20 mouse cellular contexts compared by ENCODE assay signal in genomic region chr12:61925266-61925861, GRCm38 (mm10).
A peak's percentile ranks its signal among the peaks of the same experiment; 100 is the strongest.
DNase-seq lines count a peak whose midpoint lies in the region; ATAC-seq and TF ChIP-seq lines count a peak whose summit lies in the region.
"Had no signal": no experiment of that assay in that cellular context is flagged by ENCODE, and none has a peak within 500 bp of the region (broad histone marks: within the 10 kb centered on the region; RNA-seq: fewer than 3 reads in every experiment).

No protein-coding gene starts in this region.

- peak overlapping the region; percentile 31; the same call in 1 of the 2 replicates for H3K27ac ChIP-seq in forebrain, embryonic 16.5 days (ENCODE audit: low read length)
- no peak overlapping the region for H3K27ac ChIP-seq in forebrain, embryonic 13.5 days
- no peak overlapping the region for H3K27ac ChIP-seq in midbrain, postnatal 0 days (ENCODE audit: low read depth, low read length)
- H3K27ac ChIP-seq: embryonic facial prominence, embryonic 10.5 days; hindbrain, embryonic 13.5 days; neural tube, embryonic 12.5 days had no signal

- no peak overlapping the region for H3K4me2 ChIP-seq in forebrain, embryonic 16.5 days (ENCODE audit: low read length)
- no peak overlapping the region for H3K4me2 ChIP-seq in forebrain, embryonic 13.5 days
- H3K4me2 ChIP-seq in midbrain, postnatal 0 days (ENCODE audit: low read depth, low read length, poor library complexity, severe bottlenecking): no peak overlapping the region
- H3K4me2 ChIP-seq: hindbrain, embryonic 13.5 days; neural tube, embryonic 12.5 days had no signal

- H3K4me1 ChIP-seq in forebrain, embryonic 16.5 days (replicated peaks; ENCODE audit: control insufficient read depth, insufficient read depth, low read length): no peaks in the 10 kb centered on the region
- no peaks in the 10 kb centered on the region for H3K4me1 ChIP-seq in forebrain, embryonic 13.5 days
- H3K4me1 ChIP-seq in midbrain, postnatal 0 days (ENCODE audit: insufficient read depth, low read length): no peaks in the 10 kb centered on the region
- H3K4me1 ChIP-seq: embryonic facial prominence, embryonic 10.5 days; hindbrain, embryonic 13.5 days; neural tube, embryonic 12.5 days had no signal

- no peak overlapping the region for H3K9ac ChIP-seq in forebrain, embryonic 16.5 days (replicated peaks; ENCODE audit: low read depth, low read length)
- no peak overlapping the region for H3K9ac ChIP-seq in forebrain, embryonic 13.5 days
- no peak overlapping the region for H3K9ac ChIP-seq in midbrain, postnatal 0 days (replicated peaks; ENCODE audit: low read length, poor library complexity, severe bottlenecking)
- H3K9ac ChIP-seq: hindbrain, embryonic 13.5 days; neural tube, embryonic 12.5 days had no signal

- TF ChIP-seq CTCF in midbrain, postnatal 0 days (IDR thresholded peaks at IDR 0.05): no peak

- H3K9me3 ChIP-seq in forebrain, embryonic 16.5 days (ENCODE audit: control insufficient read depth, low read length): no peaks in the 10 kb centered on the region
- no peaks in the 10 kb centered on the region for H3K9me3 ChIP-seq in forebrain, embryonic 13.5 days (replicated peaks)
- H3K9me3 ChIP-seq in midbrain, postnatal 0 days (ENCODE audit: low read length): no peaks in the 10 kb centered on the region
- H3K9me3 ChIP-seq: embryonic facial prominence, embryonic 10.5 days; hindbrain, embryonic 13.5 days; neural tube, embryonic 12.5 days had no signal

- ATAC-seq in forebrain, embryonic 16.5 days: peak; percentile 49; the same call in 1 of the 2 replicates
- no peak for ATAC-seq in forebrain, embryonic 13.5 days
- ATAC-seq in midbrain, postnatal 0 days (ENCODE audit: low FRiP score): no peak

- peak; percentile 2 to 15 for DNase-seq in layer of hippocampus, postnatal 14 days (ENCODE audit: low spot score in 2 of 2)
- DNase-seq in layer of hippocampus, postnatal 36 days: no peak
- peak; percentile 51 for DNase-seq in brain, adult 2 months (ENCODE audit: low read depth, low spot score)
- peak; percentile 19 for DNase-seq in midbrain, postnatal 0 days (ENCODE audit: low spot score)
- no peak for DNase-seq in urinary bladder, postnatal 14 days (ENCODE audit: low spot score)
- DNase-seq: adrenal gland, adult 2 months; B cell, adult 2 months; cerebellum, adult 2 months; kidney, adult 2 months; kidney, postnatal 10 days; lung, postnatal 4 days; right cerebral cortex, postnatal 25 days; spleen, adult 18-20 months had no signal

- H3K4me3 ChIP-seq in forebrain, embryonic 16.5 days (replicated peaks; ENCODE audit: low read length): no peak overlapping the region
- no peak overlapping the region for H3K4me3 ChIP-seq in forebrain, embryonic 13.5 days
- no peak overlapping the region for H3K4me3 ChIP-seq in midbrain, postnatal 0 days (ENCODE audit: low read depth, low read length)
- H3K4me3 ChIP-seq: embryonic facial prominence, embryonic 10.5 days; hindbrain, embryonic 13.5 days; neural tube, embryonic 12.5 days had no signal

- no peaks in the 10 kb centered on the region for H3K36me3 ChIP-seq in forebrain, embryonic 16.5 days (ENCODE audit: control insufficient read depth, insufficient read depth)
- no peaks in the 10 kb centered on the region for H3K36me3 ChIP-seq in forebrain, embryonic 13.5 days (ENCODE audit: poor library complexity, severe bottlenecking)
- no peaks in the 10 kb centered on the region for H3K36me3 ChIP-seq in midbrain, postnatal 0 days (ENCODE audit: insufficient read depth, low read length)
- H3K36me3 ChIP-seq: embryonic facial prominence, embryonic 10.5 days; G1E; hindbrain, embryonic 13.5 days; neural tube, embryonic 12.5 days had no signal

- H3K27me3 ChIP-seq in forebrain, embryonic 16.5 days (replicated peaks; ENCODE audit: control insufficient read depth, insufficient read depth, low read length): no peaks in the 10 kb centered on the region
- no peaks in the 10 kb centered on the region for H3K27me3 ChIP-seq in forebrain, embryonic 13.5 days
- H3K27me3 ChIP-seq in midbrain, postnatal 0 days (ENCODE audit: insufficient read depth, low read length): no peaks in the 10 kb centered on the region
- H3K27me3 ChIP-seq: CH12.LX; hindbrain, embryonic 13.5 days; neural tube, embryonic 12.5 days had no signal

Comparison
In these comparisons a context has a peak if more than half of its experiments do, and no peak if none do; other contexts are left out.
1. DNase-seq: peak in layer of hippocampus, postnatal 14 days (2 of 2), brain, adult 2 months (single experiment) and midbrain, postnatal 0 days (single experiment); none in layer of hippocampus, postnatal 36 days (0 of 2) and urinary bladder, postnatal 14 days (single experiment).